ENCODE assay signal across 34 mouse cellular contexts in genomic region chr13:50648771-50649170, GRCm38 (mm10). TPM values are rescaled to one million over a fixed set of nuclear protein-coding genes. Genes with fewer than 3 reads are reported as not detected.
"Had no signal": no experiment of that assay in that cellular context is flagged by ENCODE, and none has a peak within 500 bp of the region (broad histone marks: within the 10 kb centered on the region; RNA-seq: fewer than 3 reads in every experiment).

No protein-coding gene starts in this region.

RNA-seq across cellular contexts. Expression of gene Gm904, which starts 5.7 kb away (rescaled TPM):
- total RNA-seq: gastrocnemius, adult 8-10 months; gastrocnemius, postnatal 14 days; gastrocnemius, postnatal 36 days; heart, adult 18-20 months; heart, adult 8-10 months; heart, postnatal 10 days; heart, postnatal 25 days; heart, postnatal 4 days; layer of hippocampus, adult 2 months; layer of hippocampus, postnatal 10 days; layer of hippocampus, postnatal 25 days; left cerebral cortex, adult 2 months; left cerebral cortex, postnatal 14 days; left cerebral cortex, postnatal 36 days had no signal
- polyA plus RNA-seq: gonadal fat pad, adult 2 months; heart, embryonic 10.5 days; heart, embryonic 12.5 days; heart, embryonic 14.5 days; heart, embryonic 16.5 days; hindbrain, embryonic 10.5 days; hindbrain, embryonic 12.5 days; hindbrain, embryonic 14.5 days; hindbrain, embryonic 16.5 days; inflammation-experienced regulatory T-cells, adult 6 months; intestine, embryonic 15.5 days; intestine, postnatal 0 days; kidney, embryonic 14.5 days; kidney, embryonic 16.5 days; limb, embryonic 10.5 days; limb, embryonic 12.5 days; limb, embryonic 14.5 days; liver, embryonic 11.5 days; liver, embryonic 13.5 days; liver, embryonic 15.5 days had no signal

RNA-seq across cellular contexts. Expression of gene Gm8765, which starts 49.3 kb away (rescaled TPM):
- total RNA-seq: gastrocnemius, adult 8-10 months; gastrocnemius, postnatal 14 days; gastrocnemius, postnatal 36 days; heart, adult 8-10 months; heart, postnatal 10 days; heart, postnatal 25 days; heart, postnatal 4 days; layer of hippocampus, adult 2 months; layer of hippocampus, postnatal 10 days; layer of hippocampus, postnatal 25 days; left cerebral cortex, adult 2 months; left cerebral cortex, postnatal 14 days; left cerebral cortex, postnatal 36 days had no signal
- polyA plus RNA-seq: gonadal fat pad, adult 2 months; heart, embryonic 10.5 days; heart, embryonic 12.5 days; heart, embryonic 14.5 days; heart, embryonic 16.5 days; hindbrain, embryonic 10.5 days; hindbrain, embryonic 12.5 days; hindbrain, embryonic 14.5 days; hindbrain, embryonic 16.5 days; inflammation-experienced regulatory T-cells, adult 6 months; intestine, embryonic 15.5 days; intestine, postnatal 0 days; kidney, embryonic 14.5 days; kidney, embryonic 16.5 days; limb, embryonic 10.5 days; limb, embryonic 12.5 days; limb, embryonic 14.5 days; liver, embryonic 11.5 days; liver, embryonic 13.5 days; liver, embryonic 15.5 days had no signal
